Mouse (Mus musculus) gastrocnemius, postnatal 4 days (tissue): ENCODE results near the gene Lgals12. TPM values are rescaled to one million over a fixed set of nuclear protein-coding genes. Genes with fewer than 3 reads are reported as not detected.

Source experiments
- total RNA-seq, 2 experiments: library from RNA; stranded (reverse); gene quantifications; 2 replicates each; pipeline ENCODE4 v1.2.3; 2021

Lgals12 gene
- total RNA-seq, 2 experiments from 2014 or later = 3.0 to 5.7 TPM

Other genes starting within 250 kb of the Lgals12 start
- gene Spindoc, start 224.2 kb downstream of the Lgals12 start, total RNA-seq = 10 to 100 TPM; 18.2 to 20.1 TPM
- 10 to 100 TPM; 34.4 to 34.7 TPM for gene 2700081O15Rik, start 189.6 kb downstream of the Lgals12 start, total RNA-seq
- 10 to 100 TPM; 75.2 to 76.0 TPM for gene Rtn3, start 123.9 kb downstream of the Lgals12 start, total RNA-seq
- gene Atl3, start 113.2 kb downstream of the Lgals12 start, total RNA-seq = 10 to 100 TPM; 38.6 to 43.5 TPM
- gene Pla2g16, start 49.7 kb downstream of the Lgals12 start, total RNA-seq = 10 to 100 TPM; 62.5 to 69.5 TPM
- not detected for gene Hrasls5, start 5.3 kb upstream of the Lgals12 start, total RNA-seq
- not detected for gene Slc22a19, start 104.1 kb upstream of the Lgals12 start, total RNA-seq
- not detected for gene Slc22a26, start 195.5 kb upstream of the Lgals12 start, total RNA-seq